Mouse (Mus musculus) ovary, postnatal 10 days (tissue): ENCODE results near the gene Nup214.
A peak's percentile ranks its signal among the peaks of the same experiment; 100 is the strongest.

Source experiments
- DNase-seq: peaks from one replicate; pipeline ENCODE4 v3.0.0; 2022; ENCODE audit warnings: low spot score

Nup214 gene

DNA sequence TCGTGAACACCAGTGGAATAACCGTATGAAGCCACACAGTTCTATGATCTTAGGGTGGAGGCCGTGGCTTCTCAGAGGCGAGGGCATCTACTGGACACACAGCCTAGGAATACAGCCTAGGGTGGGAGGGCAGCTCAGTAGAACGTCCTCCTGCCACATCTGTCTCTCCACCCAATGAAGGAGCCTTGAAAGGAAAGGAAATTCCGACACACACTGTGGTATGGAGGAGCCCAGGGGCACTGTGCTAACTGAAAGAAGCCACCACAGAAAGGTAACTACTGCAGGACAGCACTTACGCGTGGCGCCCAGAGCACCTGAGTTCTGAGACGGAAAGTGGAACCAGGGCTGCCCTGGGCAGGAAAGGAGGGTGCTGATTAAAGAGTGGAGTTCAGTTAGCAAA is 96.5 kb downstream of the Nup214 start:
- no peak for DNase-seq

DNA sequence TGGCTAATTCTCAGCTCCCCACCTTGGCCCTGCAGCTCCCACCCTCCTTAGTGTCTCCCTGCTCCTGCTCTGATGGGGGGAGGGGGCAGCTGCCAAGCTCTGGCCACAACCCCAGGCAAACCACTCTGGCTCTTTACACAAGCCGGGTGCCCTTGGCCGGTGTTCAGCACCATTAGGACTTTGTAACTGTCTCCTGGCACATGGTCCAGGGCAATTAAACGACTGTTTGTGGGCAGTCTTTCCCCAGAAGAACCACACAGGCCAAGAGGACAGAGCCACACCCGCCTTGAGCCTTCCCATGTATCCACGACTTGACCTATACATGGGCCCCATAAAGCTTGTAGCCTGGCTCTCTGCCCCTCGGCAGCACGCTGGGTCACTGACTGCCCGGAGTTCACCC is 100.2 kb downstream of the Nup214 start:
- DNase-seq, result no peak

DNA sequence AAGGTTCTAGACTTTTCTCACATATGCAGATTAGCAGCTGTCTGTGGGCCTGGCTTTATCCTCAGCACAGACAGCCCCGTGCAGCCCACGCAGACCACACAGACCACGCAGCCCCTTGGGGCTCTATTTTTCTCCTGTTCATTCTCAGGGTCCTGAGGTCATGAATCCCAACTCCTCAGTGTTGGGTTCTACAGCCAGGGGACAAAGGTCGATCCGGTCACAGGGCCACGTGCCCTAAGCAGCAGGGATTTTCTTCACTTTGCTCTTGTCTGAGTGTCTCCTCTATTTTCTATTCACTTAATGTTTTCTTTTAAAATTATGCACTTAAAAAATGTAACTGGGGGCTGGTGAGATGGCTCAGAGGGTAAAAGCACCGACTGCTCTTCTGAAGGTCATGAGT is 101.1 kb downstream of the Nup214 start:
- DNase-seq, result no peak

DNA sequence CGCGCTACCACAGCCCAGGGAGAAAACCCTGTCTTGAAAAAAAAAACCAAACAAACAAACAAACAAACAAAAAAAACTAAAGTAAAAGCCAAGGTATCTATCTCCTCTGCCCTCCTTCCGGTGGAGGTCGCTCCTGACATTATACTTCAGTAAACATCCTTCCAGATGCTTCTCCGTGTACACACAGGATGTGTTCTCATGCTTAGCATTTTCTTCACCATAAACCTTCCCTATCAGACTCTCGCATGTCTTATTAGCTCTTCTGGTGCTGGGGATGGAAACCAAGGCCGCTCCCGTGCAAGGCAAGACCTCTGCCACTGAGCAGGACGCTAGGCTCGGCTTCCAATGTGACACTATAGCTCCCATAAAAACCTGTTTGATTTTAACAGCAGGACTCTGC is 103.5 kb downstream of the Nup214 start:
- DNase-seq, result no peak

DNA sequence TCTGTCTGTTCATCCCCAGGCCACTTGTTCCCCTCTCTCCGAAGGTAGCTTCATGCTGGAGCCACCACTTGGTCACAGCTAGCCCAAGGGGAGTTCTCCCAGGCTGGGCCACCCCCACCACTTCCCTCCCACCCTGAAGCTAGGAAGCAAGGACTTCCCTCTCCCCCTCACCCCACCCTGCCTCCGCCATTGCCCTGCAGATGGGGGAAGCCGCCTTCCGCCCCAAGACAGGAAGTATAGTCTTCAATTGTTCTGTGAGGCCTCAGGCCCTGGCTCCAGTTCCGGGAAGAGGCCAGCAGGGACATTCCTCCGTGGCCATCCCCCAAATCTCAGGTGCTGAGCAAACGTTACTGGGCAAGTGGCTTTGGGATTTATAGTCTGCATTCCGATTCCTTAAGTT is 104.3 kb downstream of the Nup214 start:
- DNase-seq, result no peak

DNA sequence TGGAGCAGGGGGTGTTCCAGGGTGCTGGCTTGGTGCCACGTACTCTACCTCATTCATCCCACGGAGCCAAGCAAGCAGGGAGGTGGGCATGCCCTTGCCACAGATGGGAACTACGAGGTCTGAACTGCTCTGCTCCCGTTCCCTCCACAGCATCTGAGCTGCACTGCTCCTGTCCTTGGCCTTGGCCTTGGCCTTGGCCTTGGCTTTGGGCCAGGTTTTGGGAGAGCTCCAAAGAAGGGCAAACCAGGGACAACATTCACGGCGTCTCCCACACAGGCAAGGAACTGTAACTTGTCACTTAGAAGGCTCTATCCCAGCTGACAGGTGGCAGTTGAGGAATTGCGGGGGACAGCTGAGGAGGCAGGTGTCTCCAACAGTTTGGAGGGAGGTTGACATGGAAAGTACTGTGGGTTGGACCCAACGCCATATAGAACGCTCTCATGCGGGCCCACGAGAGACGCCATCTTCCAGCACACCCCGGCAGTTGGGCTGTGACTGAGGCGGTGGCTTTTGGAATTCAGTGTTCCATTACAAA is 105.0 kb downstream of the Nup214 start:
- DNase-seq, result no peak

DNA sequence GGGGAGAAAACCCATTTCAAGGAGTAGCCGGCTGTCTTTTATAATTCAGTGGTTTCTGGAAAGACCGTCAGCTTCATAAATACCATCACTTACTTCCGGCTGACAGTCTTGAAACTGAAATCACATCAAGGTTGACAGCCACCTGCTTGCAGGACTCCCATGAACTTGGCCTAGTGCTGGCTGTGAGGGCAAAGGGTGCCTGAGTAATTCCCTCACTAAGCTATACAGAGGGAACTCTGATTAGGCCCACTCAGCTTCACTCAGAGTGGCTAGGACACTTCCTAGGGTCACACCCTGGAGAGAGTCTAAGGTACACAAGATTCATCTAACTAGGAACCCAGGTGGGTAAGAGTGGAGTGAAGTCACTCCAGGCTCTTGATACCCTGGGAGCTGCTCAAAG is 106.4 kb downstream of the Nup214 start:
- no peak for DNase-seq

GRCm38 (mm10) chr2:32081296-32081929 is 107.2 kb downstream of the Nup214 start:
- no peak for DNase-seq

GRCm38 (mm10) chr2:32082229-32082628 is 108.0 kb downstream of the Nup214 start:
- no peak for DNase-seq

DNA sequence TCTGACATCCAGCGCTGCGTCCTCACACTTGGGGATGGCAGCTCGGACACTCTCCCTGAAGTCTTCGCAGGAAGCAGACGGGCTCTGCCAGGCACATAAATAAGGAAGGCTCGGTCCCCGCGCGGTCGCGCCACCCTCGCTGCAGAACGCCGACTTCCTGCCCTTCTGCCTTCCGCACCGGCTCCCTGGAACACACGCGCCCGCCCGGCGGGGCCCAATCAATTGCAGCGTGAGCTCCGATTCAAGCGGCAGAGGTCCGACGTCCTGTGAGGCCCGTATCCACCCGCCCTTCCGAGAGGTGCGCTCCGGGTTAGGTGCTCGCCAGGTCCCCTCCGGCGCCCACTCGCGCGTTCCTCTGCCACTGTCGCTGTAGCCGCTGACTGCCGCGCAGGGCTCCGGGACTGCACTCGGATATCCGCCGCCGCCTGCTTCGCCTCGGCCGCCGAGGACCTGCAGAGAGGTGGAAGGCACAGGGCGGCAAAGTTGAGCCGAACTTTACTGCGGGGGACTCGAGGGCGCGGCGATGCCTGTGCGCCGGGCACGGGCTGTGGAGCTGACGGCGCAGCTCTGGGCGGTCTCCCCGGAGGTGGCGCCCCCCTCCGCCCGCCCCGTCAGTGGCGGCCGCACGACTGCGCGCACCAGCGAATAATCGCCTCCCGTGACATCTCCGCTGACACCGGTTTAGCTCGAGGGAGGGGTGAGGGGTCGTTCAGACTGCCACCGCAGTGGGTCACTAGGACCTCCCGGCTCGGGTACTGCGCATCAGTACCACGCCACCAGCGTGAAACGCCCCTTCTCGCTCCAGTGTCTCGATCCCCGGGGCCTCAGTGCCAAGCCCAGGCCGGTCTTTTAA is 109.1 kb downstream of the Nup214 start:
- DNase-seq, result no peak

- DNase-seq, result no peak
Observed at GRCm38 (mm10) chr2:32084111-32084871, 110.1 kb downstream of the Nup214 start, which contains the start of gene Fam78a. Fam78a (minus strand) TSS chr2:32084857.

- DNase-seq, result no peak
Observed at GRCm38 (mm10) chr2:32084872-32085199, 110.6 kb downstream of the Nup214 start.

- no peak for DNase-seq
Observed at GRCm38 (mm10) chr2:32085231-32085630, 111.0 kb downstream of the Nup214 start.

GRCm38 (mm10) chr2:32087606-32088005 is 113.4 kb downstream of the Nup214 start:
- DNase-seq, result no peak

- no peak for DNase-seq
Observed at GRCm38 (mm10) chr2:32088372-32088981, 114.2 kb downstream of the Nup214 start.

GRCm38 (mm10) chr2:32089606-32090005 is 115.4 kb downstream of the Nup214 start:
- no peak for DNase-seq

DNA sequence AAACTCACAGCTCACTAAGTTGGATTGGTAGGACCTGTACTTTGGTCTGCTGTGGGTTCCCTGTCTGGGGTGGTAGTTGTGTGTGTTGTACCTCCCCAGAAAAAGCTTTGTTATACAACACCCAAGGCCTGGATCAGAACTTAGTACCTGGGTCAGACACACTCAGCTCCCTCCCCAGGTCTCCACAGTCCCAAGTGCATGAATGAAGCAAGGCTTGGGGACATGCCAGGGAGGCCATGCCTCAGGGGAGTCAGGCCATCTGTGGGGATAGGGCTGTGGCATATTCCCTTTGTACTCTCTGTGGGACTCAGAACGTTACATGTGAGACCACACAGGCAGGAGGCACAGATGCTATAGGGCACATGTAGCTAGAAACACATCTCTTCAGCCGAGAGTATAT is 115.9 kb downstream of the Nup214 start:
- no peak for DNase-seq

DNA sequence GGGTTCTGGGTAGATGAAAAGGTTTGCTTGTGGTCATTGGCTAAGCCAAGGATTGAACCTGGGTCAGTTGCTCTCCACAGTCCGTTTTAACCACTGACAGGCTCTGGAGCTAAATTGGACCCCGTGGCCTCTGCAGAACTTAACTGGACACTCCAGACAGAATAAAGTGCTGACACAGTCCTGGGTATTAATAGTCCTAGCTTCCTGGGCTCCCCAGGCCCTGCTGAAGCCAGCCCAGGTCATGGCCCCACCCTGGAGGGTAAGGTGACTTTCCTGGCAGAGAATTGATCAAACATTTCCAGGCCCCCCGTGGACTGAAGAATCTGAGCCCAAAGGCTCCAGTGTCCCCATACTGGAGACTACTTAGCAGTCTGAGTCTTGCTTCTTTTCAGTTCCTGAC is 117.7 kb downstream of the Nup214 start:
- DNase-seq, result no peak

DNA sequence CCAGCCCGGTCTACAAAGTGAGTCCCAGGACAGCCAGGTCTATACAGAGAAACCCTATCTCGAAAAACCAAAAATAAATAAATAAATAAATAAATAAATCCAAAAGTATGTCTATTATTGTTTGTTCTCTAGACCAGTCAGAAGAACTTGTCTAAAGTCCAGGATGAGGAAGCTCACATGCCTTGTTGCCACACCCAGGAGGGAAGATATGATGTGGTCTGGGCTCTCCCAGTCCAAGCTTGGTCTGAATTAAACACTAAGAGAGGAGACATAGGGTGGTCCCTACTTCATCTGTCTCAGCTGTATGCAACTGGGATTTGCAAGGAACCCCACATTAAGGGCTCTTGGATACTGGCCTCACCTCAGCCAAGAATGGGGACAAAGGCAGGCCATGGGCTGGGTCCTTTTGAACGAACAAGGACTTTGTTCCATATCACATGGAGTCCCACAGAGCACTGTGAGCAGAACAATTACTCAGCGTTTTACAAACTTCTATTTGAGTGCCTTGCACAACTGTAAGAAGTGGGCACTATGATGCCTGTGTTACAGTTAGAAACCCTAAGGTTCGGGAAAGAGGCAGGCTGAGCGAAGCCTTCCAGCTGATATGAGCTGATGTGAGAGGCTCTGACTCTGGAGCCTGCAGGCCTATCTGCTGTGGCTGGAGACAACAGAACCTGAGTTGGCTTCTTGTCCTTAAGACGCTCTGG is 119.9 kb downstream of the Nup214 start:
- DNase-seq, result no peak

- DNase-seq, result peak; percentile 41
Observed at GRCm38 (mm10) chr2:32095351-32096121, 121.3 kb downstream of the Nup214 start, which contains the start of gene Plpp7. Plpp7 (plus strand) TSS chr2:32095528.

- no peak for DNase-seq
Observed at GRCm38 (mm10) chr2:32096122-32096420, 121.8 kb downstream of the Nup214 start.
